Mouse (Mus musculus): ENCODE measurements at regions not wholly inside any gene's neighbourhood (a gene's known extent, or its start where the extent isn't known, plus 50 kb on each side); places are given as distances from the start of the nearest gene placed in this dataset.

DNA sequence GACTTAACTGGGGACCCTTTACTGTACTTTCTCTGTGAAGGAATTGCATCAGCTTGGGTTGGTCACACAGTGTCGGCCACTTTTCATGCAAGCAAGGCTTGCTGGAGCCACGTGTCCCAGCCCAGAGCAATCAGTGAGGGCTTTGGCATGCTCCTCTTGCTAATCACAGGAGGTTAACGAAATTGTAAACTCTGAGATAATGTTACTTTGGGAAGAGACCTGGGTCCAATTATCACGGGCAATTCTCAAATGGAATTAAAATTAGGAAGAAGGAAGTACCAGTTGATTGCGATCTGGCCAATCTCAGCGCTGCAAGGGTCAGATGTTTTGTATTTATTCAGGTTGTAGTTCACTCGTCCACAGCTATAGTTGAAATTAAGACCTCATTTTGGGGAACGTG, 153.2 kb downstream of the Dusp6 start:
- no peak for TF ChIP-seq POLR2AphosphoS2 (IDR thresholded peaks at IDR 0.05; ENCODE audit: low read length)
- TF ChIP-seq E2F4 (IDR thresholded peaks at IDR 0.05; ENCODE audit: borderline replicate concordance, low read depth, low read length), result no peak
- TF ChIP-seq MAX (IDR thresholded peaks at IDR 0.05; ENCODE audit: low read length), result no peak
- no peak for TF ChIP-seq MXI1 (IDR thresholded peaks at IDR 0.05; ENCODE audit: low read depth, low read length)
- TF ChIP-seq TAL1 (IDR thresholded peaks at IDR 0.05; ENCODE audit: low read length), result no peak
- no peak for TF ChIP-seq CTCF (IDR thresholded peaks at IDR 0.05 in 2 of 3, conservative IDR thresholded peaks at IDR 0.05 in 1 of 3; ENCODE audit: control insufficient read depth in 1 of 3, insufficient read depth in 1 of 3, low read depth in 2 of 3, low read length in 3 of 3, poor library complexity in 1 of 3, severe bottlenecking in 1 of 3)
- TF ChIP-seq SIN3A (IDR thresholded peaks at IDR 0.05; ENCODE audit: low read length), result no peak
- no peak for TF ChIP-seq POLR2A (IDR thresholded peaks at IDR 0.05; ENCODE audit: control insufficient read depth in 1 of 2, insufficient read depth in 1 of 2, low read depth in 1 of 2, low read length in 2 of 2, poor library complexity in 1 of 2)
- TF ChIP-seq ZMIZ1 (IDR thresholded peaks at IDR 0.05; ENCODE audit: low read depth, low read length), result no peak
- no peak for TF ChIP-seq SMC3 (IDR thresholded peaks at IDR 0.05; ENCODE audit: low read depth, low read length)
- TF ChIP-seq NELFE (IDR thresholded peaks at IDR 0.05; ENCODE audit: low read depth, low read length), result no peak
- no peak for TF ChIP-seq EP300 (IDR thresholded peaks at IDR 0.05; ENCODE audit: low read depth in 1 of 2, low read length in 2 of 2)

Data from MEL (cell line).